Mouse (Mus musculus) spleen, postnatal 0 days (tissue): ENCODE measurements around the gene Slc5a1. TPM values are rescaled to one million over a fixed set of nuclear protein-coding genes. Genes with fewer than 3 reads are reported as not detected.

ENCODE experiments used
- polyA plus RNA-seq: library from polyadenylated mRNA; unstranded; fragments of >200 nt; fragmentation: Nextera tagmentation; extraction: Ambion mirVana; gene quantifications from 2 replicates; pipeline ENCODE4 v1.2.1, GENCODE M21; 2015

The Slc5a1 gene
- polyA plus RNA-seq = not detected in 2 replicates

GRCm38 (mm10) chr5:33104025-33104481, at the start of gene Slc5a1:
Gene Slc5a1 (plus strand): TSS chr5:33104219.

Other genes with a start within 250 kb of the Slc5a1 start
- 11.1 and 13.1 TPM in 2 replicates for gene Prr14l, start 250.0 kb upstream of the Slc5a1 start, polyA plus RNA-seq
- gene Depdc5, start 240.5 kb upstream of the Slc5a1 start, polyA plus RNA-seq = 10.1 and 10.2 TPM in 2 replicates
- 247 and 253 TPM in 2 replicates for gene Ywhah, start 85.4 kb upstream of the Slc5a1 start, polyA plus RNA-seq
- 34.8 and 58.1 TPM in 2 replicates for gene Spon2, start 114.2 kb downstream of the Slc5a1 start, polyA plus RNA-seq
- 223 and 229 TPM in 2 replicates for gene Ctbp1, start 170.8 kb downstream of the Slc5a1 start, polyA plus RNA-seq
- 51.7 and 57.6 TPM in 2 replicates for gene Maea, start 231.3 kb downstream of the Slc5a1 start, polyA plus RNA-seq